Mouse (Mus musculus) neural tube, embryonic 13.5 days (tissue): ENCODE measurements around the gene Kctd19. TPM values are rescaled to one million over a fixed set of nuclear protein-coding genes. Genes with fewer than 3 reads are reported as not detected.

Experiments
- ATAC-seq: fragments of 200-750 bp; cut with Nextera tagmentation; 2 replicates; pipeline ENCODE4 v1.8.0; 2017; ENCODE audit warnings: low read depth, mild to moderate bottlenecking, moderate TSS enrichment, moderate library complexity
- H3K27ac ChIP-seq: fragments of 300-500 bp; sonication (generic); replicated peaks from 2 replicates; pipeline ENCODE4 v1.5.1; 2015; ENCODE audit warnings: moderate library complexity, mild to moderate bottlenecking, inconsistent platforms
- H3K27me3 ChIP-seq: fragments of 300-500 bp; sonication (generic); 2 replicates; pipeline ENCODE4 v1.6.1; 2015; ENCODE audit warnings: mild to moderate bottlenecking, inconsistent platforms
- H3K36me3 ChIP-seq: fragments of 300-500 bp; sonication (generic); 2 replicates; pipeline ENCODE4 v1.6.1; 2015; ENCODE audit warnings: mild to moderate bottlenecking, inconsistent platforms
- H3K4me1 ChIP-seq: fragments of 300-500 bp; sonication (generic); replicated peaks from 2 replicates; pipeline ENCODE4 v1.6.1; 2015; ENCODE audit warnings: inconsistent platforms
- H3K4me2 ChIP-seq: fragments of 300-500 bp; sonication (generic); 2 replicates; pipeline ENCODE4 v1.6.1; 2015; ENCODE audit warnings: inconsistent platforms, mild to moderate bottlenecking, moderate library complexity
- H3K4me3 ChIP-seq: fragments of 300-500 bp; sonication (generic); 2 replicates; pipeline ENCODE4 v1.5.1; 2015; ENCODE audit warnings: mild to moderate bottlenecking, inconsistent platforms
- H3K9ac ChIP-seq: fragments of 300-500 bp; sonication (generic); 2 replicates; pipeline ENCODE4 v1.6.1; 2015; ENCODE audit warnings: moderate library complexity, mild to moderate bottlenecking, inconsistent platforms
- H3K9me3 ChIP-seq: fragments of 300-500 bp; sonication (generic); 2 replicates; pipeline ENCODE4 v1.6.1; 2016; ENCODE audit warnings: inconsistent platforms
- WGBS: fragments of 180-500 bp; shearing (Covaris S2); methylation state at CpG from one replicate; pipeline ENCODE4 v1.1.7; 2015; 5-methylcytosine and 5-hydroxymethylcytosine counted together
- polyA plus RNA-seq: library from polyadenylated mRNA; unstranded; fragments of >200 nt; fragmentation: Nextera tagmentation; extraction: Ambion mirVana; gene quantifications from 2 replicates; pipeline ENCODE4 v1.2.1, GENCODE M21; 2015

Kctd19 gene
- polyA plus RNA-seq: not detected in 2 replicates

DNA sequence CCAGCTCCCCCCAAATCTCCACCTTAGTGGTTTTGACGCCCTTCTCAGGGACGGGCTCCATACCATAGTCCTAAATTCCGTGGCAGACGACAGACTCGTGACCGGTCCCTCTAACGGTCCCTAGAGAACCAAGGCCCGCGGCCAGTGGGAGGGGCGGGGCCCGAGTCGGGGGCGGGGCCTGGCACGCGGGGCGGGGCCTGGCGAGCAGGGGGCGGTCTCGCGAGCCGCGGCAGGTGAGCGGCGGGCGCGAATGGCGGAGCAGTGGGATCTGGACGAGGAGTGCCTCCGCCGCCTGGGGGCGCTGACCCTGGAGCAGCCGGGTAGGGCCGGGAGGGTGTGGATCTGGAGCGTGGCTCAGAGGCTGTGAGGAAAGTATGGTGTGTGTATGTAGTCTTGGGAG lies at the start of gene Kctd19, which contains the start of gene Lrrc36:
Kctd19 (minus strand) TSS at position 112 of the 400 bp plus-strand sequence.
Lrrc36 (plus strand) TSS at position 181 of the 400 bp plus-strand sequence.
- 1% methylated on average over 34 of the region's 34 CpGs for WGBS
- Histone ChIP-seq H3K9me3 (no peaks in the 10 kb centered on the region), H3K4me2 (peak within 1 kb of the TSS; percentile 61), H3K27ac (no peak within 1 kb of the TSS), H3K9ac (no peak within 1 kb of the TSS), H3K27me3 (peaks cover 21% of the 10 kb centered on the region), H3K4me1 (peaks cover 9% of the 10 kb centered on the region), H3K4me3 (peak within 1 kb of the TSS; percentile 31), H3K36me3 (no peaks in the 10 kb centered on the region)
- ATAC-seq: peak; percentile 72

DNA sequence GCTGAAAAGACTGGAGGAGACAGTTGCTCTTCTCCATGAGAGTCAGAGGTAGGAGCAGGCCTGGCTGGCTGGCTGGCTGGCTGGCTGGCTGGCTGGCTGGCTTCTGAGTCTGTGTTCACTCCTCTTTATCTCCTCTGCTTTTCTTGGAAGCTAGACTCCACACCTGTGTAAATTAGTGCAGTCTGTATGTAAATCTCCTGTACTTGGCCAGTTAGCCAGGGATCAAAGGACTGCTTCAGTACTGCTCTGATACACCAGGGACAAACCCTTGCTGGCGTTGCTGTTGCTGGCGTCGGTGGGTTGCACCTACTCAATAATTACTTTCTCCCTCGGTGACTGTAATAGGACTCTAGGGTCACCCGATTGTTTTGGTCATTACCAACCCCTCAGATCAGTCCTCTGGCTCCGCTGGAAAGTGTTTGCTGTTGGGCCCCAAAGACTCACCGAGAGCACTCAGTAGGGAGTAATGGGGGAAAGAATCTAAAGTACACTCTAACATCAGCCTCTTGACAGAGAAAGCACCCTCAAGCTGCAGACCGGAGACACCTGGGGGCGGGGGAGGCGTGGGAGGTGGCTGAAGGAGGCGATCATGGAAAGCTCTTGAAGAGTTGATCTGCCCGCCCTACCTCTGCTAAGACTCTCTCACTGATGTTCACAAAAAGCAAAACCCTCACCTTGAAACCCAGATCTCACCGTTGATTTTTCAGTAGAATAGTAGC lies 47.9 kb upstream of the Kctd19 start:
- ATAC-seq: no peak
- Histone ChIP-seq H3K27me3 (no peaks in the 10 kb centered on the region), H3K36me3 (0 out of 2 replicates have a peak, but pooled peaks cover 4% of the 10 kb centered on the region), H3K9me3 (no peaks in the 10 kb centered on the region), H3K4me1 (peaks cover 33% of the 10 kb centered on the region), H3K4me2 (no peak overlapping the region), H3K4me3 (no peak overlapping the region), H3K27ac (no peak overlapping the region), H3K9ac (no peak overlapping the region)
- WGBS: 59% methylated on average over 13 of the region's 13 CpGs

DNA sequence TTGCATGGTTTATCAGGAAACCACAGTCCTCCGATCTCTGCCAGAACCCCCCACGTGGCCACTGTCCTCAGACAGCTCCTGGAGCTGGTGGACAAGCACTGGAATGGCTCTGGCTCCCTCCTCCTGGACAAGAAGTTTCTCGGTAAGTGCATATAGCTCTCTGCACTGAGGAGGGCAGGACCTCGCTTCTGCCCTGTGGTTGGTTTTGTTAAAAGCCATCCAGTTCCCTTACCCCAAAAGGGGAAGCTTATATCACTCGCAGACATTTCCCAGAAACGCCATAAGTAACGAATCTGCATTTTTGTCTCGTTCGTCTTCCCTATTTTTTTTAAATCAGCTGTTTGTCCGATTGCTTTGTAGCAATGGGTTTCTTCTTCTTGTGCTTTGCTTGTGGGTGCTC lies 41.9 kb upstream of the Kctd19 start:
- H3K27me3 ChIP-seq: no peaks in the 10 kb centered on the region
- H3K4me2 ChIP-seq: no peak overlapping the region
- H3K9ac ChIP-seq: no peak overlapping the region
- no peak for ATAC-seq
- no peaks in the 10 kb centered on the region for H3K36me3 ChIP-seq
- H3K4me1 ChIP-seq: peaks cover 21% of the 10 kb centered on the region
- H3K9me3 ChIP-seq: no peaks in the 10 kb centered on the region
- 63% methylated on average over 10 of the region's 10 CpGs for whole genome bisulfite sequencing
- H3K4me3 ChIP-seq: no peak overlapping the region
- no peak overlapping the region for H3K27ac ChIP-seq

DNA sequence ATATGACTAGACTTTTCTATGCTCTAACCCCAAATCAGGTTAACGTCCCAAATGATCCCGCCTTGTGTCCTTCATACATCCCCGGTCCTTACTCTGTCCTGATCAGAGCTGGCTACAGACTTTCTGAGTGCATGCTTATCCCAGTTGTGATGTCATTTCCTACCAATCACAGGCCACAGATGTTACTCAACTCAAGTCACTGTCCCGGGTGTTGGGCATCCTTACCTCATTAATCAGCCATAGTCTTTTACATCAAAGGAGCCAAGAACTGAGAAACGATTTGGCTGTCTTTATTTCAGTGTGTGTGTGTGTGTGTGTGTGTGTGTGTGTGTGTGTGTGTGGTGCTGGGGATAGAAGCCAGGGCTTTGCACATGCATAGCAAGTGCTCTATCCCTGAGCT lies 40.8 kb upstream of the Kctd19 start:
- no peaks in the 10 kb centered on the region for H3K9me3 ChIP-seq
- 58% methylated on average over 5 of the region's 5 CpGs for WGBS

DNA sequence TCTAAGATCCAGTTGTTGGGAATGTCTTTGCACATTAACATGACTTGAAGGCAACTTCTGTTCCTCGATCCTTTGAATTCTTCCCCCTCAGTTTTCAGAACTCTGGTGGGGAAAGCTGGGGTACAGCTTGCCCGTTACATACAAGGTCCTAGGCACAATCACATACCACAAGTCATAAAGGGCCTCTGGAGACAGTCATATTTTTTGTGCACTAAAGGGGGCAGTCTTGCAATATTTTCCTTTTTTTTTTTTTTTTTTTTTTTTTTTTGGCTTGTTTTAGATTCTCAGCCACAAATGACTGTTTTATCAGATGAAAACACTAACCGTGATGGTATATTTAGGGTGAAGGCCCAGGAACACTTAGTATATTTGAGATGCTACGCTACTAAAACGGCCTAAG lies 40.0 kb upstream of the Kctd19 start:
- Histone ChIP-seq H3K27me3 (no peaks in the 10 kb centered on the region), H3K36me3 (no peaks in the 10 kb centered on the region), H3K27ac (no peak overlapping the region), H3K9me3 (no peaks in the 10 kb centered on the region), H3K4me2 (no peak overlapping the region), H3K4me3 (no peak overlapping the region), H3K4me1 (peaks cover 16% of the 10 kb centered on the region), H3K9ac (no peak overlapping the region)
- WGBS: 79% methylated on average over 5 of the region's 5 CpGs
- ATAC-seq: no peak

More for the DNA sequence above, 40.8 kb upstream of the Kctd19 start:
- ATAC-seq: no peak
- H3K4me3 ChIP-seq: no peak overlapping the region
- H3K36me3 ChIP-seq: no peaks in the 10 kb centered on the region
- no peak overlapping the region for H3K27ac ChIP-seq
- no peak overlapping the region for H3K9ac ChIP-seq
- no peak overlapping the region for H3K4me2 ChIP-seq
- peaks cover 18% of the 10 kb centered on the region for H3K4me1 ChIP-seq
- no peaks in the 10 kb centered on the region for H3K27me3 ChIP-seq

DNA sequence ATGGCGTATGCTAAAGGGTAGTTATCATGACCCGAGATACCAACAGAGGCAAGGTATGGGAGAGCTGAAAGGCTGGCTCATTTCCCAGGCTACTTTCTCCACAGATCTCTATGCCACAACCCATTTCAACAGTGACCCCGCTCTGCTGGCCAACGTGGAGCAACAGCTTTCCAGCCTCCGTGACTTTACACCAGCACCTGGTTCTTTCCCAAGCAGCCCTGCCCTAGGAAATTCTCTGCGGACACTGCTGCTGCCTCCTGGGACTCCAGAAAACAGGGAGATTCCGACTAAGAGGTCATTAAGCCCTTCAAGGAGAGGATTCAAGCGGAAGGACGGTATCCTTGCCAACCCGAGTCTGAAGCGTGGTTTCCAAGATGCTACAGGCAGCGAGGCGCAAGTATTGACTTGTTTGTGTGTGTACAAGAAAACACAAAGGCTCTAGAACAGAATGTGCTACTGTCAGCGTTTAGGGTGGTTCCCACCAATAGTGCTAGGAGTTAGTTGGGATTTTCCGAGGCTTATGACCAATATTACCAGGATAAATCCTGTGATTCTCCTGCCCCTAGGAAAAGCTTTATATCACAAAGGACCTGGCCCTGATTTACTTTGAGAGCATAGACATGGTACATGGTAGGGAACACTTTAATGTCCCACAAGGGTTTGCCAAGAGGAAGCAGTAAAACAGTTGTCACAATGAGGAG lies 38.8 kb upstream of the Kctd19 start:
- Histone ChIP-seq H3K36me3 (no peaks in the 10 kb centered on the region), H3K27me3 (no peaks in the 10 kb centered on the region), H3K4me2 (no peak overlapping the region), H3K9ac (no peak overlapping the region), H3K27ac (0 out of 2 replicates have a peak overlapping the region, but pooled peaks have one; percentile 34), H3K4me3 (no peak overlapping the region), H3K4me1 (peaks cover 13% of the 10 kb centered on the region), H3K9me3 (no peaks in the 10 kb centered on the region)
- 46% methylated on average over 15 of the region's 15 CpGs for WGBS
- ATAC-seq: no peak

DNA sequence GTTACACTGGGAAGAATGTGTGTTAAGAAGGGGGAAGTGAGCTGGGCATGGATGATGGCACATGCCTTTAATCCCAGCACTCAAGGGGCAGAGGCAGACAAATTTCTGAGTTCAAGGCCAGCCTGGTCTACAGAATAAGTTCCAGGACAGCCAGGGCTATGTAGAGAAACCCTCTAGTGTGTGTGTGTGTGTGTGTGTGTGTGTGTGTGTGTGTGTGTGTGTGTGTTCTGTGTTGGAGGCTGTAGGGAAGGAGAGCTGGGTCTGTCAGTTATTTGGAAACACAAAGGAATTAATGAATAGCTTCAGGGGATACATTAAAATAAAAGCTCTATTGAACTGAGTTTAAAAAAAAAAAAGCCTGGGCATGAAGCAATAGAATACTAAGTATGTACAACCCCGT lies 37.7 kb upstream of the Kctd19 start:
- no peak overlapping the region for H3K9ac ChIP-seq
- no peaks in the 10 kb centered on the region for H3K9me3 ChIP-seq
- H3K36me3 ChIP-seq: no peaks in the 10 kb centered on the region
- no peaks in the 10 kb centered on the region for H3K27me3 ChIP-seq
- no peak overlapping the region for H3K4me2 ChIP-seq
- peaks cover 18% of the 10 kb centered on the region for H3K4me1 ChIP-seq
- H3K4me3 ChIP-seq: no peak overlapping the region
- ATAC-seq: no peak
- WGBS: 25% methylated on average over 1 of the region's 1 CpGs
- H3K27ac ChIP-seq: no peak overlapping the region

DNA sequence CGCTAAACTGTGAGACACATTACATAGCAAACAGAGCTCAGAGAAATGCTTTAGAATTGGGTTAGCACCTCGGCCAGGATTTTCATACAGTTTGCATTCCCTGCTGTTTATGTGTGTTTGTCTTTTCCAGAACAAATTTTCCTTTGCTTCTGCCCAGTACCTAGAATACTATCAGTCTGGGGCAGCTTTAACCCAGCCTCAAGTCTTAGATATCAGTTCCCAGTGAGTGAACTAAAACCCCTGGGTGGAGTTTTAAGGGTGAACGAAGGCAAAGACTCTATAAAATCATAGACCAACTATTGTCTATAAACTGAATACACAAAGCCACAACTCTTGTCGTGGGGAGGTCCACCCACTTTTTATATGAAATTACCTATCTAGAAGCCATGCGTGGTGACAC lies 35.3 kb upstream of the Kctd19 start:
- Histone ChIP-seq H3K4me2 (no peak overlapping the region), H3K27me3 (no peaks in the 10 kb centered on the region), H3K4me3 (no peak overlapping the region), H3K9me3 (no peaks in the 10 kb centered on the region), H3K9ac (no peak overlapping the region), H3K27ac (no peak overlapping the region), H3K4me1 (peaks cover 28% of the 10 kb centered on the region), H3K36me3 (no peaks in the 10 kb centered on the region)
- 87% methylated on average over 5 of the region's 5 CpGs for WGBS
- ATAC-seq: no peak

DNA sequence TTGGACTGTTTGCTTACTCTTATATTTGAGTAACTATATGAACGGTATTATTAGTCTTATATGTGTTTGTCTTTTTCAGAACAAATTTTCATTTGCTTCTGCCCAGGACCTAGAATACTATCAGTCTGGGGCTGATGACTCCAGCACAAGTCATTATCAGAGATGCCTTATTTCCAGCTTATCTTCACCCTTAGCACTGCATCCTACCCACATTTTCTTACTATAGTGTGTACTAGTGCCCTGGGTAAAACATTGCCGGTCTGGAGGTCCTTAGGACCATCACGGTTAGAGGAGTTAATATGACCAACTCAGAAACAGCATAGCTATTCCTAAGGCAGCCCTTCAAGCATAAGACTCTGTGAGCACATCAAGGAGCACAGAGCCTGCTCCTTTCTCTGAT lies 34.9 kb upstream of the Kctd19 start:
- Histone ChIP-seq H3K4me1 (peaks cover 28% of the 10 kb centered on the region), H3K27me3 (no peaks in the 10 kb centered on the region), H3K36me3 (no peaks in the 10 kb centered on the region), H3K4me3 (no peak overlapping the region), H3K4me2 (no peak overlapping the region), H3K27ac (no peak overlapping the region), H3K9ac (no peak overlapping the region), H3K9me3 (no peaks in the 10 kb centered on the region)
- no peak for ATAC-seq
- 94% methylated on average over 3 of the region's 3 CpGs for WGBS

DNA sequence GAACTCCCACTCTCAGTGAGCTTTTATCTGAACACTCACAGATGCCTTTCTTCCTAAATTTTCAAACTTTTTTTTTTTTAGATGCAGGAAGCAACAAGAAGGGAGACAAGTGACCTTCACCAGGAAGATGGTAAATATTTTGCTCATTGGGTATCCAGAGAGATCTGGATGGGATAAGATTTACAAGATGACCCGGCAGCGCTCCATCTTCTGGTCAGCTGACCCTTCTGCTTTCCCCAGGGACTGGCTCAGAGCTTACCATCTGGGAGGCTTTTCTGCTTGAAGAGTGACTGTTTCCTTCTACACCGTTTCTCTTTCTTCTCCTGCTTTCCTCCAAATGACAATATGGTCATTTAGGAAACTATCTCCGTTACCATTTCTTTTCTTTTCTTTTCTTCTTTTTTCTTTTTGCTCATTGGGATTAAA lies 32.8 kb upstream of the Kctd19 start:
- Histone ChIP-seq H3K4me1 (peaks cover 18% of the 10 kb centered on the region), H3K9me3 (no peaks in the 10 kb centered on the region), H3K4me3 (no peak overlapping the region), H3K36me3 (no peaks in the 10 kb centered on the region), H3K27me3 (no peaks in the 10 kb centered on the region), H3K27ac (peak overlapping the region; percentile 82), H3K4me2 (peak overlapping the region; percentile 30; the same call in 1 of the 2 replicates), H3K9ac (no peak overlapping the region)
- 3% methylated on average over 4 of the region's 4 CpGs for WGBS
- peak; percentile 61; the same call in 1 of the 2 replicates for ATAC-seq

DNA sequence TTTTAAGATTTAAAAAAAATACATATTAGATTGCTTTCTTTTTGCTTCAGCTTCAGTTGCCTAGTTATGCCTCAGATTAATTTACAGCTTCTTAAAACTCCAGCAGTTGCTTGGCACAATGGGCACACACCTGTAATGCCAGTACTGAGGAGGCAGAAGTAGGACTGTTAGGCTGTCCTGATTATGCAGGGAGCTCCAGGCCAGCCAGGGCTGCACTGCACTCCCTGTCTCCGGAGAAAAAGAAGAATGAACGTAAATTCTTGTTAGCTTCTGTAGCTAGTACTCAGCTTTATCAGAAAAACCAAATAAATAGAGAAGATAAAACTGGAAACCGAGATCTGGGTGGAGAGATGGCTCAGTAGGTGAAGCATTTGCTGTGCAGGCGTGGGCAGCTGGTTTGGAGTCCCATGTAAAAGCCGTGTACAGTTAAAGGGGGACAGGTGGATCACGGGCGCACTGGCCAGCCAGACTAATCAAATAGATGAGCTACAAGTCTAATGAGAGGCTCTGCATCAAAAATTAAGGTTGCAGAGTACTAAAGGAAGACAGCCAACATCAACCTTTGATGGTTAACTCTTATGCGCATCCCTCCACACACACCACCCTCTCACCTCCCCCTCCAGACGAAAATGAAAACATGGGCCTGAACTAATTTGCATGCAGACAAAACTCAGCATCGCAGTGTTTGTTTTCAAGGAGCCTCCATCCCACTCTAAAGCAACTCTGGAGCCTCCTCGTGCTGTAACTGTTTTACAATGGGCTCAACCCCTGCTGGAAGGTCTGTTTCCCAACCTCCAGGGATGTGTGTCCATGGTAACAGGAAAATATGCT lies 32.2 kb upstream of the Kctd19 start:
- Histone ChIP-seq H3K4me2 (peak overlapping the region; percentile 30), H3K4me3 (no peak overlapping the region), H3K27me3 (no peaks in the 10 kb centered on the region), H3K36me3 (no peaks in the 10 kb centered on the region), H3K9ac (no peak overlapping the region), H3K4me1 (peaks cover 15% of the 10 kb centered on the region), H3K9me3 (no peaks in the 10 kb centered on the region), H3K27ac (peak overlapping the region; percentile 82)
- WGBS: 15% methylated on average over 11 of the region's 11 CpGs
- ATAC-seq: peak; percentile 85

DNA sequence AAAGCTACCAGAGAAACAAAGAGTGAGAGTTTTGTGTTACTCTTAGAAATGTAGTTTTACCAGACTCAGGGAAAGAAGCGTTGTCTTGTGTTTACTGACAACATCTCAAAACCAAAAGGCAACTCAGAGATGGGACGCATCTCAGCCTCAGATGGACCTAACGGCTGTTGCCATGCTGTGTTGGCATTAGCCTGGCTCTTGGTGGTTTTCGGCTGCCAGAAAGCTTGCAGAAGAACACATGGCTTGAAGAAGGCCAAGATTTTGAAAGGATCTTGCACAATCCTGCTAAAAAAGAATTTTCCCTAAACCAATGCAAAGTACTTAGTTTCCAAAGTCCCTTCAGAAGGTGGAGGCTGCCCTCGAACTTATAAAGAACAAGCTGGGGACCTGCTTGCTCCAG lies 29.4 kb upstream of the Kctd19 start:
- Histone ChIP-seq H3K36me3 (no peaks in the 10 kb centered on the region), H3K9me3 (no peaks in the 10 kb centered on the region), H3K4me1 (peaks cover 15% of the 10 kb centered on the region), H3K4me3 (no peak overlapping the region), H3K4me2 (no peak overlapping the region), H3K27ac (no peak overlapping the region), H3K9ac (no peak overlapping the region), H3K27me3 (no peaks in the 10 kb centered on the region)
- no peak for ATAC-seq
- 91% methylated on average over 5 of the region's 5 CpGs for WGBS
